Mouse (Mus musculus) fibroblast of lung, adult 2 months (primary cell): ENCODE results near the gene Ids.
"Not testable (repeated sequence)": the region's sequence is repeated elsewhere in the genome, so short reads cannot be mapped to it uniquely, and the experiment has no call there.

Experiments used
- DNase-seq: peaks from one replicate; pipeline ENCODE4 v3.0.0-alpha.2; 2011; ENCODE audit warnings: low read depth

Ids gene

DNA sequence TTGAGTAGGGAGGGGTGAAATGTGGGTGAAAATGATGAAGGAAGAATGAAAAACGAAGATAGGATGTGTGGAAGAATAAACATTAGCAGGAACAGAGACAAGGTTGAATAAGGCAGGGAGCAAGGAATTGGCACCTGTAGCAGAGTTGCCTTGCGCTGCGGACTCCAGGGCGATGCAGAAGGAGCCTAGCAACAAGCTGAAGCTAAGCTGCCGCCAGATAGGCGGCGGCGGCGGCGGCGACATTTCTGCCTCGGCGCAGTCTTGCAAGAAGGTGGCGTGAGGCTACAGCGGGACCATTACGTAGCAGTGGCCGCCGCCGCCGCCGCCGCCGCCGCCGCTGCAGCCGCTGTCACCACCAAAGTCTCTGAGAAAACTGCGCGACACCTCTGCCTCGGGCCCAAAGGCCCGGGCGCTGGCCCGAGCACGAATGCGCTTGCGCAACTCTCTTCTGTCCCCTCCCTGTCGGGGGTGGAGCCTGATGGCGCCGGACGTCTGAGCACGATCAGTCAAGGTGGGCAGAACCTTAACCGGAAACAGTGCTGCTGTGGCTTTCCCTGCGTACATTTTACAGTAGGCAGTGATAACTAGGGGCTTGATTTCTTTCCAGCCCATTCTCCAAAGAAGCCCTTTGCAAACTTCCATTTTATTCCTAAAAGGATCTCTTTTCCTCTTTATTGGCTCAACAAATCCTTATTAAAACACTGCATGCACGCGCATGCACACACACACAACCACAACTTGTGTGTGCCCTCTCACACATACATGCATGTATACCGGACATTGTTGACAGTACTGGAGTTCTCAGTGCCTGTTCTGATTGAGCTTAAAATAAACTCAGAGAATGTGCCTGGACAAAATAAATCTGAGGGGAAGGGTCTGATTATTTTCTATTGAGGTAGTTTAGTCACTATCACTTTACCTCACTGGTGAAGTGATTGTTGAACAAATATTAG lies at the start of gene Ids:
Gene Ids, minus strand, starts transcription at position 424 of the 953 bp plus-strand sequence.
- peak; percentile 36 for DNase-seq

DNA sequence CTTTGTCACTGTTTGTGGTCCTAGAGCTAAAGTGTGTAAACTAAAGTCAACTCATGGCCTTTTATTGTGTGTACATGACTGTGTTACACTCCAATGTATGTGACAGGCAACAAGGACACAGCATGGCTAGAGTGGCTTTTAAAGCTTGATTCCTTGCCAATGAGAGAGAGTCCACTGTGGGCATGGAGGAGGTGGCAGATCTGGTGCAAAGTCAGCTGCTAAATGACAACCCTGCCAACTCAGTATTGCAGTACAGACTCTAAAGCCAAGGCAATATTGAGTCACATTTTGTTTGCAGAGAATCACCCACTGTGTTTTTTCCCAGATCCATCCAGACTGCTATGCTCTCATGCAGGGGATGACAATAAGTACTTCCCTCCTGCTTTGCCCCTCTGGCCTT lies 27.8 kb upstream of the Ids start:
- not testable (repeated sequence) for DNase-seq

DNA sequence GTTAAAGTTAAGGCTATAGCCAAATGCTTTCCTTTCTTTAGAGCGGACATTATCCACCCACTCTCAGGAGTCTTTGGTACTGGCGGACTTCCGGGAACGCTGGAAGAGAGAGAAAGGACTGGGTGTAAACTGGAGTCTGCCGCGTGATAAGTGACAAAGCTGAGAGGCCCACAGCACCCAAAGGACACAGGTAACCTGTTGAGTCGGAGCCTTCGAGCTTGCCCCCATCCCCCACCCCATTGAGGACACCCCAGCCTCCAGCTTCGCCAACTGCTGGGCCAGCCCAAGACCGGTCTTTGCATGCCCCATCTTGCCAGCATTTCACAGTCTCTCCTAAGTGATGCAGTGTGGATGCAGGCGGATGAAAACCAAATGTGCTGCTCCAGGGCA lies 21.1 kb upstream of the Ids start:
- DNase-seq = no peak

DNA sequence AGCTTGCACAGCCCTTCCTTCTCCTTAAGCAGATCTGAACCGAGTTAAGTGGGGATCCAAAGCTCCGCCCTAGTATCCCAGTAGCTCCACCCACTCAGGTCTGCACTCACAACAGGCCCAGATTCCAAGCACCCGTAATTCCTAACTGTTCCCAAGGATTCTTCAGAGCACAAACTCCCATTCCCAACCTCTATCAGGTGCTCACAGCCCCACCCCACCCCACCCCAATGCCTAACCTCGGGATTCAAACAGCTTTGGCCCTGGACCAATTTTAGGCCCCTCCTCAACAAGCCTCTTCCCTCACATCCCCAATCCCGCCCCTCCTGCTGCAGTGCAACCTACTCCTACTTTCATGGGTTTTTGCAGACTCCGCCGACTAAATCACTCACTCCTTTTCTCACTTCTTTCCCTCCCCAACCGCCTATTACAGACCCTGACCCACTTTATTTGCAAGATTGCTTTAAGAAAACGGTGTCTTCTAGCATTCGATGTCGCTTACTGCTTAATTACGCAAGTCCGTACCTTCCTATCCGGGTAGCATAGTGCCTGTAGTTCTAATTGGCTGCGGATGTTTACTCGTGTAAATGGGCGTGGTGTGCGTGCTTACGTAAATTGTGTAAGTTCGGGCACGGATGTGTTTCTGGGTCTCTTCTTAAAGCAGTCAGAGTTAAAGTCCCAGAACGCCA lies 20.5 kb upstream of the Ids start, which contains the start of gene 1110012L19Rik:
Gene 1110012L19Rik, plus strand, starts transcription at position 602 of the 686 bp plus-strand sequence.
- DNase-seq = peak; percentile 69

DNA sequence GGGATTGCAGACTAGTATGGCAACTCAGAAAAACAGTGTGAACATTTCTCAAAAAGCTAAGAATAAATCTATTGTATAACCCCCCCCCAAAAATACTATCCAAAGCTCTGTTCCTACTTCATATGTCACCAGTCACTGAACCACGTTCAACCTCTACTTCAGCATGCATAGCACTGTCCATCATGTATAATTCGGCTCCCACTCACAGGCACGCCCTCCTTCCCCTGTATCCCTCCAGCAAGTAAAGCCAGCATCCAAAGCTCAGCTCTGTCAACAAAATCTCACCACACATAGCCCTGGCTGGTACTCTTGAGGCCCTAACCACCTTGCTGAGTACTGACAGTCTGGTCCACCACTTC lies 20.0 kb upstream of the Ids start:
- no peak for DNase-seq

DNA sequence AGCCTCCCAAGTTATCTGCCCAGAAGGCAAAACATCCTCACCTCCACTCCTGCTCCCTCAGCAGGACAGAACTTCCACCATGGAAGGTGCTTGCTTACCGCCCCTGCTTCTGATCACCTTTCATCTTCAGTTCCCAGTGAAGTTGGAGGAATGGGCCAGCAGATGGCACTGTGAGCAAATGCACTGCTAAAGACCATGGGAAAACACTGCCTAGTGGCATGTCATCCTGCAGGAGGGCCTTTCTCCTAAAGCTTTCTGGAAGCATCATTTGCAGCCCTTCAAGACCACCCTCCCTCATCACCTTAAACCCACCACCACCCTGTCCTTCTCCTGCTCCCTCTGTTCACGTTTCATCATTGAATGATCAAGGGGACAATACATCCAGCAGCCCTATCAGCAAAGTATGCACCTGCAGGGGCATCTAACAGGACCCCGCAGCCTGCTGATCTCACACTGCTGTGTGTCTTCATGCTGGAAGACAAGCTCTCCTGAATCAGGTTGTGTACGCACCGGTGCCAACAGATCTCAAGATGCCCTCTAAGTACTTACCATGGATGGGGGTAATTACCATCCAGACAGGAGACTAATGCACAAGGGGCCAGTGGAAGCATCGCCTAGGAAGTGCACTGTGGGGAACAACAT lies 9.7 kb upstream of the Ids start:
- not testable (repeated sequence) for DNase-seq

DNA sequence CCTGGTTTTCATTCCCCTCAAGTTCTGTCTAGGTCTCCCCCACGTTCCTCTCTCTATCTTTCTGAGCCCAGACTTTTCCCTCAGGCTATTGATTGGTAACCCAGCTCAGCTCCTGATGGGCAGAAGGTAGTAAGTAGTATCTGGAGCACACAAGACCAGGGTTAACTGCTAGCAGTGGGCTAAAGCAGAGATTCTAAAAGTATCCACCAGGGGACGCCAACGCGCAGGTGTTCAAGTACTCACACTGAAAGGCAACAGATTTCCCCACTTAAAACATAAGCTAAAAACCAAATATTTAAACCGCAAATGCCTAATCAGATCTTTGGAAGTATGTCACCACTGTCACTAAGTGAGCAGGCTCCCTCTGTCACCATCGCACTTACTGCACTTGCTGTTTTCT lies 4.9 kb upstream of the Ids start:
- DNase-seq = not testable (repeated sequence)

DNA sequence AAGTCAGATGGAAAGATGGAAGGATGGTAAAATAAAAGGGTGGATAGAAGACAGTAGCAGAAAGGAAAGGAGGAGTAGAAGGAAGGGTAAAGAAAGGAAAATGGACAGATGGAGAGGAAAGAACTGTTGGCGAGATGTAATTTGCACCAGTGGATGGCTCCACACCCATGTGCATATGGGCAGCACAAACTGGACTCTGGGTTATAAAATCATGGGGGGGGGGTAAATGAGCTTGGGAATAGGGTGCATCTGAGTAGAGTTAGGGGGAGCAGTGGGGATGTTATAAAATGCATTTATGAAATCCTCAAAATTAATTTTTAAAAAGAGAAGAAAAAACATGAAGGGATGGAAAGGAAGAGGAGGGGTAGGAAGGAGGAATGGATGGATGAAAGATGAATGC lies 682 bp downstream of the Ids start:
- DNase-seq = no peak

DNA sequence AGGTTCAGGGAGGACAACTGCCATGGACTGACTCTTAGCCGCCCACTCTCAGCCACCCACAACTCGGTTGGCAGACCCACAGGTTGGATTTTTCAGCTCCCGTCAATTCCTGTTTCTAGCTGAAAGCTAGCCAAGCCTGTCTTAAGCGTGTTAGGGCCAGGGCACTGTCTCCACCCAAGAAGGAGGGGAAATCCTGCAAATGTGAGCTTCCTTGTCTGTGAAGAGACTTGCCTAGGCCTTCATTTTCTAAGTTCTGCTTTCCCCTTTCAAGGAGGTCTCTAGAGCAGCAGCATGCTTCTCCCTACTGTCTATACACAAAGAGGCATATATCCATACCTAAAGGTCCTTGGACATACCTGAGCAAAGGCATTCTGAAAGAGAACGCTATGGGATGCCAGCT lies 1.4 kb downstream of the Ids start:
- DNase-seq = no peak

DNA sequence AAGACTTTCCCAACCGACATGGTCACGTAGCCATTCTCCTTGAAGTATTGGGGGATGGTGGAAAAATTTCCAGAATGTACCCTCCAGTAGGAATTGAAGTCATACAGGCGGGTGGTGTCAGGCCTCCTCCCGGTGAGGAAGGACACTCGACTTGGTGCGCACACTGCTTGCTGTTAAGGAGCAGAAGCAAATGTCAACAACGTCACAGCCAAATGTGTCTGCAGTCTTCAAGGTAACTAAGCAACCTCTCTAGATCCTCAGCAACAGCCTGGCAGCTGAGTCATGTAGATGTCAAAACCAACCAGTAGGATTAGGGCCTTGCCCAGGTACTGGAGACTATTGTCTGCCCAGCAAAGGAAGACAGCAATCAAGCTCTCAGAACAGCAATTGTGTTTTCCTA lies 1.9 kb downstream of the Ids start:
- no peak for DNase-seq

DNA sequence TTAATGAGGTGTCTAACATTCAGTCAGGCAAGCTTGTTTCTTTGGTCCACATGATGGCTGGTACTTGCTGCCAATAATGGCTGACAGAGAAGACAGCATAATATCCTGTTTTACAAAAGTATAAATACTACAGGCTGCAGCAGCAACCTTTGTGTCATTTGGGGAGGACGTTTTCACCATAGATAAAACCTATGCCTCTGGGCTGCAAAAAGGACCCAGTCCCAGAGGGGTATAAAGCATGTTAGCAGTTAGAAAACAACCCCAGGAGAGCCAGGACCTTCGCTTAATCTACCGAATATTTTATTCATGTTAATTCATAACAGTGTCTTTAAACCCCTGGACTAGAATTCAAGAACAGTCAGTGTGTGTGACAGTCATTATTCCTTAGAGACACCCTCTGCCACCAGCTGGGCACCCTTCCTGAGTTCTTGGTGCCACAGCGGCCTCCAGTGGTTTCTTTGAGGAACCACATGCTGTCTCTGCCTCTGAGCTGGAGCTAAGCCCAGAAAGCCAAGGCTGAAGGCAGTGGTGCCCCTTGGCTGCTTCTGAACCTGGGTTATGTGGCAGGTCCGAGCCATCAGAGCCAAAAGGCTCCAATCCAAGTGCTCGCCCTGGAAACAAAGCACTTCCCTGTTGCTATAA lies 34.6 kb downstream of the Ids start:
- DNase-seq = peak; percentile 27

DNA sequence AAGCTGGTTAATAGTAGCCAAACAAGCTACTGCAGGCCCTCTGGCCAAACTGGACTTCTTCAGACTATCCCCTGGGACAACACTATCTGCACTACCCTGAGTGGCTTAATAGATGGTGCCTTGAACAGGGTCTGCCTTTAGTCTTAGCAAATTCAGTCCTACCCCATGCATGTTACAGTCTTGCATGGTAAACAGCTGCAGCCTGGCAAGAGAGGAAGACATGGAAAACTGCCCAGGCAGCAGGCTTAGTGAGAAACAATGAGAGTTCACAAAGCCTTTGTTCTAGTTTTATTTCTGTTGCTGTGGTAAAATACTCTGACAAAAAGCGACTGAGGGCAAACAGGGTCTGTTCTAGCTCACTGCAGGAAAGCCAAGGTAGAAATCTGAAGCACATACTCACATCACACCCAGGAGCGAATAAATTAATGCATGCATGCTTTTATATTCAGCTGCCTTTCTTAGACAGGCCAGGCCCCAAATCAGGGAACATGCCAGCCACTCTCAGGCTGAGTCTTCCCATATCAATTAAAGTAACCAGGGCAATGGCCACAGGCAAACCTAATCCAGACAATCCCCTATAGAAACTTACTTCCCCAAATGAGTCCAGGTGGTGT lies 36.2 kb downstream of the Ids start:
- no peak for DNase-seq

DNA sequence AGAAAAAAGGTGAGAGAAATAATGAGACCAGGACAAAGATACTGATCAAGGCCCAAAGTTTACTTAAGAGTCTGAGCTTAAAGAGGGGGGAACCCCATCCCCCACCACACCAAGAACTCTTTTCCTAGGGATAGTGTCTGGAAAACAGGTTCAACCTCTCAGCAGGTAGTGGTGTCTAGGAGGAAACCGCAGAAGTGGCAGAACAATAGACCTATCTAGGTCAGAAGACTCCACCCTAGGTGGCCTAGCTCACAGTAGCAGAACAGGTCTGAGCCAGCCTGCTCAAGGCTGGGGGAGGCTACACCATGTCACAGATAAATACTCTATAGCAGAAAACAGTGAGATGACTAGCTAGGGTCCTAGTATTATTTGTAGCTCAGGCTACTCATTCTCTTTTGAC lies 37.2 kb downstream of the Ids start:
- DNase-seq = no peak

DNA sequence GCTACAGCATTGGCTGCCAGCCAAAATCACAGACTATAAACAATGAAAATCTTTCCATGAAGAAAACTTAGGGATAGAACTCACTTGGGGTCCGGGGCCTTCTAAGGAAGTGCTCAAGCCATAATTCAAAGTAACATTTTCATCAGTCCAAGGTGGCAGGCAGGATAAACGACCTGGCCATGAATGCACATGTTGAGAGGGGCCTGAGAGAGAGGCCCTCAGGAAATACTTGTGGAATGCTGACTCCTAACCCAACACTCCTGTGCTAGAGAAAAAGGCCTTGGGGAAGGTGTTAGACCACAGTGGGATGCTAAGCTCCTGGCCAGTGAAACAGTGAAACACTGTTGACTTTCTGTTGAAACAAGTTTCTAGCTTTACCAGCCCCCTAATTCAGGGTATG lies 45.6 kb downstream of the Ids start:
- DNase-seq = no peak

DNA sequence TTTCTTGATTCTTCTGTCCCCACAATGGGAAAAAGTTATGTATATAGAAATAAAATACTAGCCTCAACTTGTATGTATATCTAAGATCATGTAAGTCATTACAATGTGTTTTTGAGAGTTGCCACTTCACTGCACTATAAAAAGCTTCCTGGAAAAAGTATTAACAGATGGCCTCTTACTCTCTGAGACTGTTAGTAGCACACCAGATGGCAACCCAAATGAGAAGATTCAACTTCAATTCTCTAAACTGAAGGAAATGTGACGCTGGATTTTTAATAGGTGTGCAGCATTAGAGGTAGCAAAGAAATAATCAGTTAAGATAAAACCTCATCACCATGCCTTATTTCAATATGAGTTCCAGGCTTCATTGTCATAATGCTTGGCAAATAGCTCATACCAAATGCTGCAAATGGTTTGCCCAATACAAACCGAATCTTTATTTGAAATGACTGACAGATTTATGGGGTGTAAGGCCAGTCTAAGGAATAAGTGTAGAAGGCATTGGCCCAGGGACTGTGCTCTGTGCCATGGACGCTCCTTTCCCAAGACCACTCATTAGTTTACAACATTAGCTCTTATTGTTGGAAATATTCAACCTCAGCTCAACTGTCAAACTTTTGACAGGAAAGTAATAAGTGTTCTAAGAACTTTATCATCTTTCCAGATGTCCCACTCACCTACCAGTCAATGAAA lies 49.8 kb downstream of the Ids start:
- no peak for DNase-seq
